Mouse (Mus musculus) cerebral cortex, adult 2 months (tissue): Measurements from ENCODE around the gene Rpl13a.

ENCODE experiments used
- WGBS: fragments of 180-500 bp; shearing (Covaris S2); methylation state at CpG from one replicate; pipeline ENCODE4 v1.1.7; 2018; 5-methylcytosine and 5-hydroxymethylcytosine counted together

Rpl13a gene

GRCm38 (mm10) chr7:45091001-45091990, 37.3 kb downstream of the Rpl13a start:
- 30% methylated on average over 35 of the region's 35 CpGs for WGBS

GRCm38 (mm10) chr7:45090251-45090977, 38.1 kb downstream of the Rpl13a start:
- 89% methylated on average over 13 of the region's 13 CpGs for WGBS

- WGBS, result 95% methylated on average over 17 of the region's 17 CpGs
These were observed 40.0 kb downstream of the Rpl13a start for GRCm38 (mm10) chr7:45088597-45088996.

GRCm38 (mm10) chr7:45086084-45086483, 42.5 kb downstream of the Rpl13a start:
- WGBS, result 79% methylated on average over 4 of the region's 4 CpGs

GRCm38 (mm10) chr7:45083300-45083890, 45.2 kb downstream of the Rpl13a start:
- 85% methylated on average over 22 of the region's 22 CpGs for WGBS

- 62% methylated on average over 25 of the region's 25 CpGs for WGBS
These were observed 45.9 kb downstream of the Rpl13a start for GRCm38 (mm10) chr7:45082401-45083299.

GRCm38 (mm10) chr7:45081016-45081415, 47.5 kb downstream of the Rpl13a start:
- 56% methylated on average over 5 of the region's 5 CpGs for WGBS

- under 1% methylated on average over 10 of the region's 10 CpGs for WGBS
These were observed 48.7 kb downstream of the Rpl13a start for GRCm38 (mm10) chr7:45079856-45080255.

- 42% methylated on average over 9 of the region's 9 CpGs for WGBS
These were observed 50.0 kb downstream of the Rpl13a start for GRCm38 (mm10) chr7:45078513-45078912.

GRCm38 (mm10) chr7:45077829-45078228, 50.7 kb downstream of the Rpl13a start:
- 79% methylated on average over 2 of the region's 2 CpGs for WGBS

GRCm38 (mm10) chr7:45077322-45077721, 51.2 kb downstream of the Rpl13a start:
- WGBS, result 91% methylated on average over 14 of the region's 14 CpGs

GRCm38 (mm10) chr7:45076501-45076900, 52.1 kb downstream of the Rpl13a start:
- WGBS, result 87% methylated on average over 30 of the region's 30 CpGs
